Mouse (Mus musculus): ENCODE data around the gene Lrrn4. TPM values are rescaled to one million over a fixed set of nuclear protein-coding genes. Genes with fewer than 3 reads are reported as not detected.

Lrrn4 gene
- total RNA-seq (2021): 1 to 10 TPM; 4.4 to 6.9 TPM
- long read RNA-seq, experiment 1, partial matches to known transcripts: 0 of 2 reads
- long read RNA-seq, experiment 1, other reads (novel, unspliced or antisense): 1 of 2 reads
- long read RNA-seq, experiment 2, partial matches to known transcripts: 0 of 3 reads
- long read RNA-seq, experiment 2, other reads (novel, unspliced or antisense): 3 of 3 reads

- no peak for DNase-seq (ENCODE audit: low spot score in 2 of 2)
Observed at GRCm38 (mm10) chr2:132880844-132881645, at the start of gene Lrrn4. Lrrn4 (minus strand) TSS chr2:132880891.

- DNase-seq (ENCODE audit: low spot score in 2 of 2): no peak
Observed at GRCm38 (mm10) chr2:132928999-132929398, 48.3 kb upstream of the Lrrn4 start.

GRCm38 (mm10) chr2:132927871-132928270 is 47.2 kb upstream of the Lrrn4 start:
- no peak for DNase-seq (ENCODE audit: low spot score in 2 of 2)

GRCm38 (mm10) chr2:132927298-132927697 is 46.6 kb upstream of the Lrrn4 start:
- no peak for DNase-seq (ENCODE audit: low spot score in 2 of 2)

DNA sequence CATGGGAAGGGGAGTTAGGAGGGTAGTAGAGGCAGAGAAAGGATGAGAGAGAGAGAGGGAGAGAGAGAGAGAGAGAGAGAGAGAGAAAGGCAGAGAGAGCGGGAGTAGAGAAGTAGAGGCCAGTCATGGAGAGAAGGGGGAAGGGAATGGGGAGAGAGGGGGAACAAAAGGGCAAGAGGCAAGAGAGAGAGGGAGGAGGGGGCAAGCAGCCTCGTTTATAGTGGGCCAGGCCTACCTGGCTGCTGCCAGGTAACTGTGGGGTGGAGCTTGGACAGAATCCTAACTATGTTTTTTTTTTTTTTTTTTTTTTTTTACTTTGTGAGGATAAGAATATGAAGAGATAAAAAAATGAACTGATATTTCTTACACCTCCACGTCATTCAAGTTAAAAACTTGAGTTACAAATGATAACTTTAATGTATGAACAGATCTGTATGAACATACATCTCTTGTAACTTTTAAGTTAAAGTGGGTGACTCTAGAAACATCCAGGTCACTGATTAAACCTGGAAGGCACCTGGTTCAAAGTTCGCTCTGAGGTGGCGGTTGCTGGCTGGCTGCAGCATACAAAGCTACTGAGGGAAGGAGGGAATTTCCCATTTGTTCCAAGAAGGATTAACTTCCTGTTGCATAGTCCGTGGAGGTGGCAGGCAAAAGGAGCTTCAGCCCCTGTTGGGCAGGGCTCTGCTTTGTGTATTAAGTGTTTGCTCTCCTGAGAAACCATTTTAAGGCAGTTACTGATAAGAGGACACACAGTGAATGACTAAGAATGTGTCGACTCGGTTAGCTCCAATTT is 42.8 kb upstream of the Lrrn4 start:
- DNase-seq (ENCODE audit: low spot score in 2 of 2): no peak

GRCm38 (mm10) chr2:132922076-132922873 is 41.6 kb upstream of the Lrrn4 start:
- DNase-seq (ENCODE audit: low spot score in 2 of 2): no peak

DNA sequence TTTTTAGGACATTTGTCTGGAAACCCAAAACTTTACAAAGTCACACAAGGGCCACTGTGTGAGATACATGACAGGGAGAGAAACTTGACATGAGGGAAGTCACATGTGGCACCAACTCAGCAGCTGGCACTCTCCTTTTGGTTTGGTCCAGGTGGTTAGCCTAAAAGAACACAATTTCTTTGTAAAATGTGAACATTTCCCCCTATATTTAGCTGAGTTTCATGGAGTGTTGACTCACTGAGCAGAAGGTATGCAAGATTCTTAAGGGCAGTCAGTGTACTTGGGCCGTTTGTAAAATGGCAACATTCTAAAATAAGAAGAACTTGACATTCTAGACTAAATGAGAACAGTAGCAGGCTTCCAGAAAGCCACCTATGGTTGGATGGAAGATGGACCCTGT is 34.1 kb upstream of the Lrrn4 start:
- no peak for DNase-seq (ENCODE audit: low spot score in 2 of 2)

DNA sequence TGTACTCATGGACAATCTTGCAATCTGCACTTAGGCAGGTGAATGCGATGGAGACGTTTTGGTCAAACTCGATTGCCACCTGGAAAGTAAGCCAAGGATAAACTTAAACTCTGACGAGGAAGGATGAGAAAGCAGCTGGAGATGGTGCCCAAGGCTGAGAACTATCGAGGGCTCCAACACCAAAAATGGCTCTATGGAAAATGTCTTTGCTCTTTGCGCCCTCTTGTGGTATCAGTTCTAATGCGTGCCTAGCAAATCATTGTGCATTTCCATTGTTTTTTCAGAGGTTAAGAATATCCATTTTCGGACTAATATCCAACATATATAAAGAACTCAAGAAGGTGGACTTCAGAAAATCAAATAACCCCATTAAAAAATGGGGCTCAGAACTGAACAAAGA is 26.1 kb upstream of the Lrrn4 start:
- DNase-seq (ENCODE audit: low spot score in 2 of 2): peak in 1 of 2 experiments; percentile 40

DNA sequence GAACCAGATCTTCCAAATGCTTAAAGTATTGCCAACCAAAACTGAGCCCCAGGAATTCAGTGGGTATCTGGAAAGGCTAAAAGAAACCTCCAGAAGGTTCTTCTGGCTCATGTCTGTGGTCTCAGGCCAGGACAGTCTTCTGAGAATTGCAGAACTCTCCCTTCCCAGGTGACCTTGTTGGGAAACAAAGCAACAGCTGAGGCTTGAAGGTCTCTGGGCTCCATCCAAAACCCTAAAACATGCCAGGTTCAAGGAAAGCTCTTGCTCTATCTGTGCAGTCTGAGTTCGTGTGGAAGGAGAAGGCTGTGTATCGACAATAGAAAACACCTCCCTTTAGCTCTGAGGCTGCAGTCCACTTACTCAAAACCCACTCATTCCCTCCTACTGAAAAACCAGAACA is 24.3 kb upstream of the Lrrn4 start:
- DNase-seq (ENCODE audit: low spot score in 2 of 2): no peak

- DNase-seq (ENCODE audit: low spot score in 2 of 2): peak in 1 of 2 experiments; percentile 65
Observed at GRCm38 (mm10) chr2:132903498-132903897, 22.8 kb upstream of the Lrrn4 start.

DNA sequence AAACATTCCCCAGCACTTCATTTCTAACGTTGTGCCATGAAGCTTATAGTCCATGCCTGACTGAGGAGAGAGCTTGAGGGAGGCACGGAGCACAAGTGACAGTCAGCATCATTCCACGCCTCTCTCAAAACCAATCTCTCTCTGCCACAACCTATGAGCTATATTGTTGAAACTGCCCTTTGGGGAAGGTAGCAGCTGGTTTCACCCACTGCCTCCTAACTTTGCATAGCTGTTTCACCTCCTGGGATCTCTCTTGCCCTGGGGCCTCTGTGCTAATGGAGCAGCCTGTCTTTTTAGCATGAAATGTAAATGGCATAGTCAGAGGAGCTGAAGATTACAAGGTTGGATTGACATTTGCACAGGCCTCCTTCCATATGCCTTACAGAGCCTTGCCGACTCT is 21.4 kb upstream of the Lrrn4 start:
- DNase-seq (ENCODE audit: low spot score in 2 of 2): peak in 1 of 2 experiments; percentile 5

DNA sequence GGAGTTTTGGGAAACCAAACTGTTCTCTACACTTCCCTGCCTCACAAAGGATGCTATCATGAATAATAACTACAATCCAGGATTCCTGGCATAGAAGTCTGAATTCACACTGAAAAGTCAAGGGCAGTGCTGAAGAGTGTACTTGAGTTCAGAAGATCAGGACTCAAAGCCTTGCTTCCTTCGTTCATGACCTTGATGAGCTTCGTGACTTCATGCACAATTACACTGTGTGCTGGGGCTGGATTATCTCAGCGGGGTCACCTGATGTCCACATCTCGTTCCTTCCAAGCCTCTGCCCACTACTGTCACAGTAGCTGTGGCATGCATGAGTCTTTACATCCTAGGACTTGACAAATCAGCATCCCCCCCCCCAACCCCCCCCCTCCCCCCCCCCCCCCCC is 20.9 kb upstream of the Lrrn4 start:
- no peak for DNase-seq (ENCODE audit: low spot score in 2 of 2)

GRCm38 (mm10) chr2:132900596-132900995 is 19.9 kb upstream of the Lrrn4 start:
- DNase-seq (ENCODE audit: low spot score in 2 of 2): no peak

DNA sequence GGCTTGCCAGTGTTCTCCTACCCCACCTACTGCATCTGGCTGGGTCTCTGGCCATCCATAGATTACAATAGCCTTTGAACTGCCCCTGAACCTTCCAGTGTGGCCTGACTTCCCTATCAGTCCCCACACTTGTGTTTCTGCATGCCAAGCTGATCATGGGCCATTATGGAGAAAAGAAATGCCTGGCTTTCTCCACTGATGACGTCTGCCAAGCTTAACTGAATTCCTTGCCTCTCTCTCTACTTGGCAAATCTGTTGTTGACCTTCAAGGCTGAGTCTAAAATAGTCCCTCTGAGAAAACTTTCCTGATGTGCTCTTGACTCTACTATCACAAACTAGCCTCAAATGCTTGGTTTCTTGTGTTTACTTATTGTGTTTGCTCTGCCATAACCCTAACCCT is 17.5 kb upstream of the Lrrn4 start:
- DNase-seq (ENCODE audit: low spot score in 2 of 2): no peak

DNA sequence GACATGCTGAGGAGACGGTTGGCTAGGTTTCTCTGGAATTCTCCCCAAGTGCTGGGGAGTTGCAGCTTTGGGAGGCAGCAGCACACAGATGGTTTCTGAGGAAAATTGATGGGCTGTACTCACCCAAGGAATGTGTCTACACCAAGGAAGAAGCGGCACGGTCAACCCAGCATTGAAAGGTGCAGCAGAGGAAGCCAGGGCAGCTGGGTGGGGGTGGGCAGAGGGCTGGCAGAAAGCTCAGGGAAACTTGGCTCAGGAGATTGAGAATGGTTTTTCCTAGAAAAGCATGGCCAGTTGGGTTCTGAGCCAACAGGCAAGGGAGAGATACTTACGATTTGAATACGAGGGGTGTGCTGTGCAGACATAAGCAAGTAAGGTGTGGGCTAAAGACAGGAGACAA is 13.1 kb upstream of the Lrrn4 start:
- no peak for DNase-seq (ENCODE audit: low spot score in 2 of 2)

- DNase-seq (ENCODE audit: low spot score in 2 of 2): no peak
Observed at GRCm38 (mm10) chr2:132885312-132885711, 4.6 kb upstream of the Lrrn4 start.

DNA sequence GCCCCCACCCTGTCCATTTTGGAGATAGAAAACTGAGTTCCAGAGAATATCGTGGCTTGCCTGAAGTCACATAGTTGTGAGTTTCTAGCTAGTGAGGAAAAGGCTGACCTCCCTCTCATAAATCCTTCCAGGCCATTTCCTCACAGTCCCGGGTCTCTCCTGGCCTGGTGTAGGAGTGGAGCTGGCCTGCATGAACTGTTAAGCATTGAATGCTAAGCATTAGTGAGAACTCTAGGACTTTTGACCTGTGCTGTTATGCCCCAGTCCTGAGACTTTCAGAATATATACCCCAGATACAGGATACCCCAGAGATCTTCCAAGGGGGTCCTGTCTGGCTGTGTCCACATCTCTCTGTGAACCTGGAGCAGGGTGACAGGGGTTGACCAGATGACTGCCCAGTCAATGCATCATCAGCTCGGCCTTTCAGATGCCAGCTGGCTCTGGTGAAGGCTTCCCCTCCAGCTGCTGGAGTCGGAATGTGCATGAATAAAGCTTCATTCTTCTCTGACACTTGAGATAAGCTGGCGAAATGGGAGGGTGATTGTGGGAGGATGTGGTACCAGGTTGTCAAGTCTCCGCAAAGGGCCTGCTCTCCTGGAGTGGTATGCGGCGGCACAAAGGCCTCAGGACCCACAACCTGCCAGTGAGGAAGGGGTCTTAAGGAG is 3.7 kb upstream of the Lrrn4 start:
- DNase-seq (ENCODE audit: low spot score in 2 of 2): no peak

DNA sequence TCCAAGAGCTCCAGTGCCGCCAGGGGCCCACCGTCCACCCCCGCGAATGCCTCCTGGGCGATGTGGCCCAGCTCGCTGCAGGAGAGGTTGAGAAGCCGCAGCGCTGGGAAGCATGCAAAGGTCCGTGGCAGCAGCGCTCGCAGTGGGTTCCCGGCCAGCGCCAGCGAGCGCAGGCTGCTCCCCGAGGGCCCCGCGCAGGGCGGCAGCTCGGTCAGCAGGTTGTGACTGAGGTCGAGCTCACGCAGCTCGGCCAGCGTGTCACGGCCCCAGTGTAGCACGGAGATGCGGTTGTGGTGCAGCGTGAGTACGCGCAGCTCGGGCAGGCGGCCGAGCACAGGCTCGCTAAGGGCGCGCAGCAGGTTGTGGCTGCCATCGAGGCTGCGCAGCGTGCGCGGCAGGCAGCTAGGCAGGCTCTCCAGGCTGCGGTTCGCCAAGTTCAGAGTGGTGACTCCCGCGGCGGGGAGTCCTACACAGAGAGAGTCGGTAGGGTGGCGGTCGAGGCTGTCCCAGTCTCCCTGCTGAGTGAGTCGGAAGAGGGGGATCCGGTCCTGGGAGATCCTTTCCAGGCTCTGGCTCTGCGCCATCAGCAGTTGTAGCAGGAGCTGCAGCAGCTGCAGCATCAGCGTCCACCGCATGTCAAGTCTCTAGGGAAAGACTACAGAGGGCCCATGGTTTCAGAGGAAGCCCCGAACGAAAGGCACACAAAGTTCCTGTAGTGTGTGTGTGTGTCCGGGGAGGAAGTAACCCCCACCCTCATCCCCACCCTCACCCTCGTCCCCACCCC is 1.2 kb downstream of the Lrrn4 start:
- DNase-seq (ENCODE audit: low spot score in 2 of 2): no peak

- no peak for DNase-seq (ENCODE audit: low spot score in 2 of 2)
Observed at GRCm38 (mm10) chr2:132876991-132877390, 3.7 kb downstream of the Lrrn4 start.

Data from adrenal gland, adult 18-20 months (tissue).